Mouse (Mus musculus) embryonic facial prominence, embryonic 13.5 days (tissue): ENCODE measurements around the gene Acin1. TPM values are rescaled to one million over a fixed set of nuclear protein-coding genes. Genes with fewer than 3 reads are reported as not detected.

Experiments
- ATAC-seq: fragments of 200-750 bp; cut with Nextera tagmentation; 2 replicates; pipeline ENCODE4 v1.8.0; 2017; ENCODE audit warnings: low read depth; ENCODE audit not compliant: insufficient number of reproducible peaks, insufficient read depth, low FRiP score, low TSS enrichment
- H3K27ac ChIP-seq: fragments of 300-500 bp; sonication (generic); 2 replicates; pipeline ENCODE4 v1.5.1; 2015; ENCODE audit warnings: moderate library complexity, mild to moderate bottlenecking, inconsistent platforms
- H3K27me3 ChIP-seq: fragments of 300-500 bp; sonication (generic); 2 replicates; pipeline ENCODE4 v1.6.1; 2015; ENCODE audit warnings: mild to moderate bottlenecking, inconsistent platforms
- H3K36me3 ChIP-seq: fragments of 300-500 bp; sonication (generic); 2 replicates; pipeline ENCODE4 v1.6.1; 2015; ENCODE audit warnings: mild to moderate bottlenecking, inconsistent platforms
- H3K4me1 ChIP-seq: fragments of 300-500 bp; sonication (generic); 2 replicates; pipeline ENCODE4 v1.6.1; 2015; ENCODE audit warnings: inconsistent platforms
- H3K4me2 ChIP-seq: fragments of 300-500 bp; sonication (generic); 2 replicates; pipeline ENCODE4 v1.6.1; 2015; ENCODE audit warnings: moderate library complexity, mild to moderate bottlenecking, inconsistent platforms
- H3K4me3 ChIP-seq: fragments of 300-500 bp; sonication (generic); 2 replicates; pipeline ENCODE4 v1.5.1; 2015; ENCODE audit warnings: mild to moderate bottlenecking, inconsistent platforms
- H3K9ac ChIP-seq: fragments of 300-500 bp; sonication (generic); 2 replicates; pipeline ENCODE4 v1.6.1; 2015; ENCODE audit warnings: mild to moderate bottlenecking, inconsistent platforms
- H3K9me3 ChIP-seq: fragments of 300-500 bp; sonication (generic); 2 replicates; pipeline ENCODE4 v1.6.1; 2016; ENCODE audit warnings: inconsistent platforms
- WGBS: fragments of 180-500 bp; shearing (Covaris S2); methylation state at CpG from one replicate; pipeline ENCODE4 v1.1.7; 2015; ENCODE audit warnings: mixed read lengths; 5-methylcytosine and 5-hydroxymethylcytosine counted together
- polyA plus RNA-seq: library from polyadenylated mRNA; unstranded; fragments of >200 nt; fragmentation: Nextera tagmentation; extraction: Ambion mirVana; gene quantifications from 2 replicates; pipeline ENCODE4 v1.2.1, GENCODE M21; 2015

Acin1 gene
- polyA plus RNA-seq, 1 experiment from 2014 or later, result 169 TPM

DNA sequence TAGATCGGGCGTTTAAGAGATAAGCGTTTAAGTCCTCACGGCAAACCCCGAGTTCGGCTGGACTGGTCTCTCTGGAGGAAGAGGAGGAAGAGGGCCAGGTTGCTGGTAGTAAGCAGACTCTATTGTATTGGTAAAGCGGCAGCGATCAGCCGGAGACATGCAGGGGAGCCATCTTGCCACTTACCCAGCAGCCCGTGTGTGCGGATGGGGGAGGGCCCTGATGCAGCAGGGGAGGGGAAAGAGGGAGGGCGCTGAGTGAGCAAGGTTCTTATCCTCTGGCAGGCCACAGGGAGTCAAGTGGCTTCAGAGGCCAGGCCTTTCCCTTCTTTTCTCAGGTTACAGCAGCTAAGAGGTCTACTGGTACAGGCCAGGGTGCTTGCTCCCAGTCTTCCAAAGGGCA is 33.2 kb downstream of the Acin1 start:
- Histone ChIP-seq H3K9me3 (no peaks in the 10 kb centered on the region), H3K4me1 (peaks cover 42% of the 10 kb centered on the region)
- ATAC-seq, result peak; percentile 87

GRCm38 (mm10) chr14:54652787-54653186 is 33.9 kb downstream of the Acin1 start:
- ATAC-seq, result no peak
- WGBS, result under 1% methylated on average over 6 of the region's 7 CpGs

More for the DNA sequence above, 33.2 kb downstream of the Acin1 start:
- Histone ChIP-seq H3K4me3 (peak overlapping the region; percentile 75), H3K27ac (peak overlapping the region; percentile 83), H3K9ac (peak overlapping the region; percentile 89), H3K27me3 (no peaks in the 10 kb centered on the region), H3K36me3 (peaks cover 62% of the 10 kb centered on the region), H3K4me2 (peak overlapping the region; percentile 92)
- WGBS, result under 1% methylated on average over 12 of the region's 12 CpGs

GRCm38 (mm10) chr14:54651556-54651955 is 35.2 kb downstream of the Acin1 start:
- H3K9me3 ChIP-seq, result no peaks in the 10 kb centered on the region
- peak overlapping the region; percentile 46; the same call in 1 of the 2 replicates for H3K9ac ChIP-seq
- peak overlapping the region; percentile 92 for H3K4me2 ChIP-seq
- peak overlapping the region; percentile 83 for H3K27ac ChIP-seq
- H3K4me1 ChIP-seq, result peaks cover 42% of the 10 kb centered on the region
- 75% methylated on average over 4 of the region's 4 CpGs for WGBS
- no peak for ATAC-seq
- no peaks in the 10 kb centered on the region for H3K27me3 ChIP-seq
- peak overlapping the region; percentile 75; the same call in 1 of the 2 replicates for H3K4me3 ChIP-seq
- H3K36me3 ChIP-seq, result peaks cover 63% of the 10 kb centered on the region

More at GRCm38 (mm10) chr14:54652787-54653186, 33.9 kb downstream of the Acin1 start:
- H3K9ac ChIP-seq, result peak overlapping the region; percentile 89
- peaks cover 62% of the 10 kb centered on the region for H3K36me3 ChIP-seq
- H3K27me3 ChIP-seq, result no peaks in the 10 kb centered on the region
- no peaks in the 10 kb centered on the region for H3K9me3 ChIP-seq
- peak overlapping the region; percentile 83 for H3K27ac ChIP-seq
- peak overlapping the region; percentile 75 for H3K4me3 ChIP-seq
- H3K4me1 ChIP-seq, result peaks cover 42% of the 10 kb centered on the region
- peak overlapping the region; percentile 92 for H3K4me2 ChIP-seq

- Histone ChIP-seq H3K4me1 (peaks cover 42% of the 10 kb centered on the region), H3K9ac (no peak overlapping the region), H3K36me3 (peaks cover 63% of the 10 kb centered on the region), H3K4me2 (peak overlapping the region; percentile 92; the same call in 1 of the 2 replicates), H3K9me3 (no peaks in the 10 kb centered on the region), H3K4me3 (no peak overlapping the region), H3K27ac (no peak overlapping the region), H3K27me3 (no peaks in the 10 kb centered on the region)
- no peak; the same call in 1 of the 2 replicates for ATAC-seq
- WGBS, result 62% methylated on average over 23 of the region's 23 CpGs
These were observed 35.9 kb downstream of the Acin1 start for GRCm38 (mm10) chr14:54650621-54651454.

DNA sequence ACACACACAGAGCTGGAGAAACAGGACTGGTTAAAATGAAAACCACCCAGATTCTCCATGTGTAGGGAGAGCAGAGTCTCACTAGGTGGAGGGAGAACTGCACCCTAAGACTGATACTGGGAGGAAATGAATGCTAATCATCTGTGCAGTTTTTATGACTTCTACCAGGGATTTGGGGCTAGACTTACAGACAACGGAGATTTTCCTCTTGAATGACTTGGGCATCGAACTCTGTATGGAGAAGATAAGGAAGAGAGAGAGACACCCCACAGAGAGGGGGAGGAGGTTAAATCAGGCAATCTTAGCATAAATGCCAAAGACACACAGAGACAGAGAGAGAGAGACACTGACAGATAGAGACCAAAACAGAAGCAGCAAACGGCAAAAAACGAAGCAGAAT is 38.8 kb downstream of the Acin1 start:
- no peak overlapping the region for H3K27ac ChIP-seq
- H3K36me3 ChIP-seq, result peaks cover 86% of the 10 kb centered on the region
- peaks cover 34% of the 10 kb centered on the region for H3K4me1 ChIP-seq
- H3K9ac ChIP-seq, result no peak overlapping the region
- 81% methylated on average over 4 of the region's 4 CpGs for WGBS
- no peaks in the 10 kb centered on the region for H3K9me3 ChIP-seq
- no peak overlapping the region for H3K4me2 ChIP-seq
- ATAC-seq, result no peak
- H3K4me3 ChIP-seq, result no peak overlapping the region
- H3K27me3 ChIP-seq, result no peaks in the 10 kb centered on the region

- no peaks in the 10 kb centered on the region for H3K27me3 ChIP-seq
- no peak overlapping the region for H3K27ac ChIP-seq
- H3K4me1 ChIP-seq, result peaks cover 27% of the 10 kb centered on the region
- 93% methylated on average over 8 of the region's 8 CpGs for WGBS
- no peaks in the 10 kb centered on the region for H3K9me3 ChIP-seq
- no peak overlapping the region for H3K4me3 ChIP-seq
- no peak for ATAC-seq
- peaks cover 94% of the 10 kb centered on the region for H3K36me3 ChIP-seq
- no peak overlapping the region for H3K4me2 ChIP-seq
- H3K9ac ChIP-seq, result no peak overlapping the region
These were observed 39.7 kb downstream of the Acin1 start for GRCm38 (mm10) chr14:54646898-54647636.

DNA sequence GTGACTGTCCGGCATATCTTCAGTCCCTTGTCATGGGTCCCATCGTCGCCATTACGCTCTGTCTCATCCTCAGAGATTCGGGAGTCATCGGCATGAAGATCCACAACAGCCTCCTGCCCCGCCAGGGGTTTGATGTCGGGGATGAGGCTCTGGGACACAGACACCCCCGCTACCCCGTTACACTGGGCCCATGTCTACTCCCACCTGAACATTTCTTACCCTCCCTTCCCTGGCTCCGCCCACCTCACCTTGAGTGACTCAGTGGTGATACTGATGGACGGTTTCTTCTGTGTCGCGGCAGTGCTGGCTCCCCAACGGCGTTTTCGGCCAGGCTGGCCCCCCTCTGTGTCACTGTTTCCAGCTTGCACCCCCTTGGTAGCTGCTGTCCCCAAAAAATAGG is 40.3 kb downstream of the Acin1 start:
- Histone ChIP-seq H3K9ac (no peak overlapping the region), H3K27ac (no peak overlapping the region), H3K4me2 (no peak overlapping the region), H3K27me3 (no peaks in the 10 kb centered on the region), H3K9me3 (no peaks in the 10 kb centered on the region), H3K36me3 (peaks cover 90% of the 10 kb centered on the region), H3K4me1 (peaks cover 21% of the 10 kb centered on the region), H3K4me3 (no peak overlapping the region)
- WGBS, result 94% methylated on average over 17 of the region's 17 CpGs
- no peak for ATAC-seq

- Histone ChIP-seq H3K4me2 (no peak overlapping the region), H3K4me3 (no peak overlapping the region), H3K27me3 (no peaks in the 10 kb centered on the region), H3K9me3 (no peaks in the 10 kb centered on the region), H3K36me3 (peaks cover 72% of the 10 kb centered on the region), H3K4me1 (peaks cover 15% of the 10 kb centered on the region), H3K27ac (no peak overlapping the region), H3K9ac (no peak overlapping the region)
- 86% methylated on average over 9 of the region's 9 CpGs for WGBS
- ATAC-seq, result no peak
These were observed 42.4 kb downstream of the Acin1 start for GRCm38 (mm10) chr14:54644294-54644693.

DNA sequence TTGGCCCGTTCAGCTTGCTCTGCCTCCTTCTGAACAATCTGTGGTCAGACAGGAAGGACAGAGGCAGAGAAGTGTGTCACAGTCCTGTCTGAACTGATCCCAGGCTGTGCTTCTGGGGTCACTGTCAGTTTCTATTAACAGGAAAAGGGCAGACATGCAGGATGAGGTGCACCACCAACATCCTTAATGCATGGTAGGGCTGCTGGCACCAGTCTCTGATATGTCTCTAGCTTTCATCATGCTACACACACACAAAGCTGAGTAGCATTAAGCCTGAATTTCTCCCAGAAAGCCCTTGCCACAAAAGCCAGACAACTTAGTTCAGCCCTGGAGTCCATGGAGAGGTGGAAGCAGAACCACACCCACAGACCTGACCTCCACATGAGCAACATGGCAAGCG is 43.7 kb downstream of the Acin1 start:
- no peaks in the 10 kb centered on the region for H3K27me3 ChIP-seq
- no peak overlapping the region for H3K9ac ChIP-seq
- ATAC-seq, result no peak
- H3K4me3 ChIP-seq, result no peak overlapping the region
- 83% methylated on average over 2 of the region's 2 CpGs for WGBS
- H3K27ac ChIP-seq, result no peak overlapping the region
- H3K36me3 ChIP-seq, result peaks cover 72% of the 10 kb centered on the region
- H3K4me2 ChIP-seq, result no peak overlapping the region
- H3K9me3 ChIP-seq, result no peaks in the 10 kb centered on the region
- H3K4me1 ChIP-seq, result peaks cover 16% of the 10 kb centered on the region

DNA sequence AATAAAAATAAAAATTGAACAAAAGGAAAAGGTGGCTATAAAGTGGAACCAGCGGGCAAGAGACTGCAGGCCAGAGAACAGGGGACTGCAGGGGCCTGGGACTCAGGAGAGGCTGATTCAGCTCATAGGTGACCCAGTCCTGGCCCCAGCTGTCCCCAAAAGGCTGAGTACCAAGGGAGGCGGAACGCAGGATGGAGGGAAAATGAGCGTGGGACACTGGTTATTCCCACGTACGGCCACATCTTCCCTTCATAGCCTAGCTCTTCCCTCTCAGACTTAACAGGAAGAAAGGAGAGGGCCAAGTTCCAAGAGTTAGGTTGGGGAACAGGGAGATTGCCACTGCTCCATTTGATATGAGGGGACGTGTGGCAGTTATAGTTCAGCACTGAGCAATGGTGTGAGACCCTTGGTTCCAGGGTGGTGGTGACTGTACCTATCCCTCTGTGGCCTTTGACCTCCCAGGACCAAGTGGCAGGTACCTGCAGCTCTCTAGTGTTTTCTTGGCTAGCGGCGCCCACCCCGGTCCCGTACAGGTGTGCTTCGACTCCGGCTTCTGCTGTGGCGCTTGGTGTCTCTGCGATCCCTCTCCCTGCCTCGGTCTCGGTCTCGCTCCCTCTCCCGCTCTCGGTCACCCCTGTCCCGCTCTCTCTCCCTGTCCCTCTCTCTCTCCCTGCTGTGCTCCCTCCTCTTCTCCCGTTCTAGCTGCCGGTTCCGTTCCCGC is 44.3 kb downstream of the Acin1 start:
- WGBS, result 80% methylated on average over 25 of the region's 25 CpGs
- H3K4me1 ChIP-seq, result peaks cover 16% of the 10 kb centered on the region
- H3K27ac ChIP-seq, result peak overlapping the region; percentile 22; the same call in 1 of the 2 replicates
- ATAC-seq, result no peak
- H3K9ac ChIP-seq, result no peak overlapping the region
- no peaks in the 10 kb centered on the region for H3K9me3 ChIP-seq
- peaks cover 72% of the 10 kb centered on the region for H3K36me3 ChIP-seq
- H3K4me3 ChIP-seq, result no peak overlapping the region
- H3K27me3 ChIP-seq, result no peaks in the 10 kb centered on the region
- no peak overlapping the region for H3K4me2 ChIP-seq

- Histone ChIP-seq H3K4me3 (peak within 1 kb of the TSS; percentile 75), H3K4me2 (peak within 1 kb of the TSS; percentile 73), H3K9ac (peak within 1 kb of the TSS; percentile 90), H3K27ac (peak within 1 kb of the TSS; percentile 78), H3K27me3 (no peaks in the 10 kb centered on the region), H3K9me3 (no peaks in the 10 kb centered on the region), H3K4me1 (peaks cover 16% of the 10 kb centered on the region), H3K36me3 (peaks cover 72% of the 10 kb centered on the region)
- ATAC-seq, result peak; percentile 89
- WGBS, result under 1% methylated on average over 51 of the region's 52 CpGs
These were observed 45.3 kb downstream of the Acin1 start, which contains the start of gene Cdh24 for GRCm38 (mm10) chr14:54641305-54641969. Cdh24 (minus strand) TSS chr14:54641364.
